Mouse (Mus musculus): ENCODE measurements around the gene Ppp4r3a. TPM values are rescaled to one million over a fixed set of nuclear protein-coding genes. Genes with fewer than 3 reads are reported as not detected.
"Not testable (repeated sequence)": the region's sequence is repeated elsewhere in the genome, so short reads cannot be mapped to it uniquely, and the experiment has no call there.

The Ppp4r3a gene
- total RNA-seq (2021) = 10 to 100 TPM; 53.2 to 59.0 TPM
- long read RNA-seq, experiment 1, full-length matches to known transcripts = 13 of 46 reads
- long read RNA-seq, experiment 1, partial matches to known transcripts = 5 of 46 reads
- long read RNA-seq, experiment 1, other reads (novel, unspliced or antisense) = 28 of 46 reads
- long read RNA-seq, experiment 2, full-length matches to known transcripts = 4 of 24 reads
- long read RNA-seq, experiment 2, partial matches to known transcripts = 7 of 24 reads
- long read RNA-seq, experiment 2, other reads (novel, unspliced or antisense) = 13 of 24 reads

- peak; percentile 98 for DNase-seq
Observed at GRCm38 (mm10) chr12:101083076-101083838, at the start of gene Ppp4r3a. Gene Ppp4r3a, minus strand, starts transcription at chr12:101083702.

- DNase-seq = peak; percentile 9
Observed at GRCm38 (mm10) chr12:101123013-101123412, 39.5 kb upstream of the Ppp4r3a start.

- DNase-seq = not testable (repeated sequence)
Observed at GRCm38 (mm10) chr12:101122066-101122465, 38.6 kb upstream of the Ppp4r3a start.

GRCm38 (mm10) chr12:101109794-101110585 is 26.5 kb upstream of the Ppp4r3a start:
- DNase-seq = not testable (repeated sequence)

- no peak for DNase-seq
Observed at GRCm38 (mm10) chr12:101107722-101108121, 24.2 kb upstream of the Ppp4r3a start.

- DNase-seq = no peak
Observed at GRCm38 (mm10) chr12:101105571-101105970, 22.1 kb upstream of the Ppp4r3a start.

- peak; percentile 46 for DNase-seq
Observed at GRCm38 (mm10) chr12:101102648-101103047, 19.1 kb upstream of the Ppp4r3a start.

- not testable (repeated sequence) for DNase-seq
Observed at GRCm38 (mm10) chr12:101093678-101094077, 10.2 kb upstream of the Ppp4r3a start.

GRCm38 (mm10) chr12:101089955-101090354 is 6.5 kb upstream of the Ppp4r3a start:
- no peak for DNase-seq

- no peak for DNase-seq
Observed at GRCm38 (mm10) chr12:101087406-101087805, 3.9 kb upstream of the Ppp4r3a start.

GRCm38 (mm10) chr12:101084881-101085666 is 1.6 kb upstream of the Ppp4r3a start:
- no peak for DNase-seq

- DNase-seq = no peak
Observed at GRCm38 (mm10) chr12:101084237-101084636, 735 bp upstream of the Ppp4r3a start.

- DNase-seq = no peak
Observed at GRCm38 (mm10) chr12:101083839-101084195, 315 bp upstream of the Ppp4r3a start.

GRCm38 (mm10) chr12:101082296-101083075 is 1.0 kb downstream of the Ppp4r3a start:
- peak; percentile 65 for DNase-seq

- DNase-seq = no peak
Observed at GRCm38 (mm10) chr12:101077955-101078354, 5.5 kb downstream of the Ppp4r3a start.

- no peak for DNase-seq
Observed at GRCm38 (mm10) chr12:101075433-101075832, 8.1 kb downstream of the Ppp4r3a start.

GRCm38 (mm10) chr12:101074821-101075429 is 8.6 kb downstream of the Ppp4r3a start:
- no peak for DNase-seq

GRCm38 (mm10) chr12:101069813-101070212 is 13.7 kb downstream of the Ppp4r3a start:
- no peak for DNase-seq

GRCm38 (mm10) chr12:101066329-101066728 is 17.2 kb downstream of the Ppp4r3a start:
- no peak for DNase-seq

- DNase-seq = no peak
Observed at GRCm38 (mm10) chr12:101039956-101040355, 43.5 kb downstream of the Ppp4r3a start.
